In the genomic region with DNA sequence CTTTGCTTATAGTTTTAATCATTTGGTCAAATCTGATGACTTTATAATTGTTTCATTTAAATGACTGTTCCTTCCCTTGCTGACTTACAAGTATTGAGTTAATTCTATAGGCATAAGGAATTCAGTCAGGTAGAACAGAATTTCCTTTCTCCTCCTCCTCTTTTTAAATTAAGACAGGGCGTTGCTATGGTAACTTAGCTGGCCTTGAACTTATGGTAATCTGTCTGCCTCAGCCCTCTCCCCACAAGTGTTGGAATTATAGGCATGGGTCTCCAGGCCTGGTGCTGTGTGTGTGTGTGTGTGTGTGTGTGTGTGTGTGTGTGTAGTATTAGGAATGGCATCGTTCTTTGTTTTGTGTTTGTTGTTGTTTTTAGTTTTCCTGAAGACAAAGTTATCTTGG, we compare ENCODE assay signal across 15 mouse cellular contexts.
"Had no signal": no experiment of that assay in that cellular context is flagged by ENCODE, and none has a peak within 500 bp of the region (broad histone marks: within the 10 kb centered on the region; RNA-seq: fewer than 3 reads in every experiment).

No protein-coding gene starts in this region.

- H3K4me2 ChIP-seq: kidney, embryonic 15.5 days; liver, embryonic 11.5 days; liver, embryonic 15.5 days; midbrain, embryonic 12.5 days; neural tube, embryonic 13.5 days had no signal

- H3K9me3 ChIP-seq: kidney, embryonic 15.5 days; limb, embryonic 10.5 days; liver, embryonic 15.5 days; midbrain, embryonic 12.5 days; neural tube, embryonic 13.5 days had no signal

- H3K27me3 ChIP-seq: kidney, embryonic 15.5 days; liver, embryonic 15.5 days; midbrain, embryonic 12.5 days; neural tube, embryonic 13.5 days had no signal

- H3K9ac ChIP-seq: kidney, embryonic 15.5 days; liver, embryonic 15.5 days; midbrain, embryonic 12.5 days; neural tube, embryonic 13.5 days had no signal

- H3K4me3 ChIP-seq: kidney, embryonic 15.5 days; left cerebral cortex, adult 2 months; limb, embryonic 10.5 days; liver, embryonic 15.5 days; midbrain, embryonic 12.5 days; neural tube, embryonic 13.5 days had no signal

- ATAC-seq: lung, postnatal 0 days had no signal

- H3K4me1 ChIP-seq: limb, embryonic 10.5 days; liver, embryonic 15.5 days; neural tube, embryonic 13.5 days had no signal

- H3K27ac ChIP-seq: kidney, embryonic 15.5 days; left cerebral cortex, adult 2 months; limb, embryonic 10.5 days; liver, embryonic 15.5 days; midbrain, embryonic 12.5 days; neural tube, embryonic 13.5 days; stomach, postnatal 0 days had no signal

- DNase-seq: kidney, postnatal 14 days; lung, adult 2 months; lung, postnatal 36 days; right cerebral cortex, adult 18-20 months; thymus, adult 18-20 months; thymus, postnatal 14 days had no signal
